Mouse (Mus musculus) liver, embryonic 14.5 days (tissue): ENCODE measurements at regions not wholly inside any gene's neighbourhood (a gene's known extent, or its start where the extent isn't known, plus 50 kb on each side); places are given as distances from the start of the nearest gene placed in this dataset.
"Not testable (repeated sequence)": the region's sequence is repeated elsewhere in the genome, so short reads cannot be mapped to it uniquely, and the experiment has no call there.

Source experiments
- ATAC-seq: fragments of 200-750 bp; cut with Nextera tagmentation; 2 replicates; pipeline ENCODE4 v1.8.0; 2017; ENCODE audit warnings: moderate number of reproducible peaks, mild to moderate bottlenecking, moderate library complexity; ENCODE audit not compliant: insufficient read depth
- DNase-seq, 3 experiments: peaks; one replicate each; pipeline ENCODE4 v3.0.0-alpha.2; 2012 to 2013; ENCODE audit warnings: low read depth in 3 of 3, low spot score in 3 of 3
- H3K27ac ChIP-seq: fragments of 300-500 bp; sonication (generic); 2 replicates; pipeline ENCODE4 v1.5.1; 2014; ENCODE audit warnings: moderate library complexity, mild to moderate bottlenecking, control low read depth, inconsistent platforms
- H3K27me3 ChIP-seq: fragments of 300-500 bp; sonication (generic); 2 replicates; pipeline ENCODE4 v1.6.1; 2014; ENCODE audit warnings: mild to moderate bottlenecking, low read length, moderate library complexity; ENCODE audit not compliant: control insufficient read depth, insufficient read depth
- H3K36me3 ChIP-seq: fragments of 300-500 bp; sonication (generic); replicated peaks from 2 replicates; pipeline ENCODE4 v1.6.1; 2014; ENCODE audit warnings: low read depth; ENCODE audit not compliant: control insufficient read depth, insufficient read depth
- H3K4me1 ChIP-seq, 2 experiments: fragments of 200-500 bp in 1 of 2; fragments of 300-500 bp in 1 of 2; sonication (generic) in 1 of 2; replicated peaks; 2 replicates each; pipeline ENCODE4 v1.6.1; 2012 to 2014; ENCODE audit warnings: antibody characterized with exemption in 1 of 2, inconsistent platforms in 1 of 2, low read length in 1 of 2; ENCODE audit not compliant: control insufficient read depth in 2 of 2, insufficient read depth in 2 of 2
- H3K4me2 ChIP-seq: fragments of 300-500 bp; sonication (generic); 2 replicates; pipeline ENCODE4 v1.6.1; 2014; ENCODE audit warnings: low read depth, mild to moderate bottlenecking, control low read depth, moderate library complexity
- H3K4me3 ChIP-seq, 2 experiments: fragments of 200-500 bp in 1 of 2; fragments of 300-500 bp in 1 of 2; sonication (generic) in 1 of 2; 2 replicates each; pipeline ENCODE4 v1.5.1; 2012 to 2014; ENCODE audit warnings: low read depth in 2 of 2, low read length in 2 of 2, mild to moderate bottlenecking in 2 of 2, control low read depth in 1 of 2, inconsistent platforms in 1 of 2, moderate library complexity in 1 of 2; ENCODE audit not compliant: insufficient read depth in 1 of 2
- H3K9ac ChIP-seq: fragments of 300-500 bp; sonication (generic); replicated peaks from 2 replicates; pipeline ENCODE4 v1.6.1; 2014; ENCODE audit warnings: mild to moderate bottlenecking, control low read depth, moderate library complexity
- H3K9me3 ChIP-seq: fragments of 300-500 bp; sonication (generic); 2 replicates; pipeline ENCODE4 v1.6.1; 2016; ENCODE audit warnings: low read length, mixed read lengths; ENCODE audit not compliant: control insufficient read depth
- CTCF ChIP-seq: IDR thresholded peaks from 2 replicates; pipeline ENCODE4 v1.5.1; 2016; ENCODE audit warnings: antibody characterized with exemption, low read depth, control low read depth
- EP300 ChIP-seq: IDR thresholded peaks from 2 replicates; pipeline ENCODE4 v1.6.1; 2016; ENCODE audit warnings: antibody characterized with exemption, low read depth
- WGBS: fragments of 180-500 bp; shearing (Covaris S2); extraction: QIAGEN DNeasy Blood & Tissue Kit; methylation state at CpG from one replicate; pipeline ENCODE4 v1.1.7; 2014; ENCODE audit not compliant: insufficient replicate concordance; 5-methylcytosine and 5-hydroxymethylcytosine counted together

GRCm38 (mm10) chr9:113101733-113102132, 606.3 kb downstream of the Pdcd6ip start:
- H3K4me2 ChIP-seq, result no peak overlapping the region
- no peak overlapping the region for H3K4me3 ChIP-seq
- no peaks in the 10 kb centered on the region for H3K4me1 ChIP-seq
- no peak for TF ChIP-seq CTCF
- no peak for TF ChIP-seq EP300
- WGBS, result 58% methylated on average over 1 of the region's 1 CpGs
- no peaks in the 10 kb centered on the region; the same call in 1 of the 2 replicates for H3K9me3 ChIP-seq
- no peaks in the 10 kb centered on the region for H3K27me3 ChIP-seq
- no peak overlapping the region for H3K9ac ChIP-seq
- ATAC-seq (no peak), DNase-seq (no peak)
- H3K36me3 ChIP-seq, result no peaks in the 10 kb centered on the region
- H3K27ac ChIP-seq, result no peak overlapping the region

- Histone ChIP-seq H3K27me3 (no peaks in the 10 kb centered on the region), H3K4me2 (no peak overlapping the region), H3K4me3 (no peak overlapping the region), H3K4me1 (no peaks in the 10 kb centered on the region), H3K36me3 (no peaks in the 10 kb centered on the region), H3K9ac (no peak overlapping the region), H3K9me3 (no peaks in the 10 kb centered on the region; the same call in 1 of the 2 replicates), H3K27ac (no peak overlapping the region)
- ATAC-seq (no peak), DNase-seq (no peak)
- TF ChIP-seq CTCF (no peak), EP300 (no peak)
- WGBS, result 46% methylated on average over 4 of the region's 4 CpGs
Measured at GRCm38 (mm10) chr9:113100641-113101040, 607.4 kb downstream of the Pdcd6ip start.

GRCm38 (mm10) chr9:113095421-113095820, 612.6 kb downstream of the Pdcd6ip start:
- not testable (repeated sequence) for H3K27me3 ChIP-seq, DNase-seq, H3K9me3 ChIP-seq, H3K4me2 ChIP-seq, H3K27ac ChIP-seq, H3K9ac ChIP-seq, H3K4me3 ChIP-seq, H3K36me3 ChIP-seq, H3K4me1 ChIP-seq
- WGBS, result 73% methylated on average over 1 of the region's 1 CpGs
- peak; percentile 54; the same call in 1 of the 2 replicates for ATAC-seq

- H3K9ac ChIP-seq, result no peak overlapping the region
Measured at GRCm38 (mm10) chr9:113093863-113094390, 614.1 kb downstream of the Pdcd6ip start.

GRCm38 (mm10) chr9:113091881-113092280, 616.2 kb downstream of the Pdcd6ip start:
- Histone ChIP-seq H3K27ac (no peak overlapping the region), H3K4me3 (no peak overlapping the region), H3K9ac (no peak overlapping the region), H3K4me1 (no peaks in the 10 kb centered on the region), H3K4me2 (no peak overlapping the region), H3K36me3 (no peaks in the 10 kb centered on the region), H3K9me3 (no peaks in the 10 kb centered on the region), H3K27me3 (no peaks in the 10 kb centered on the region)
- TF ChIP-seq CTCF, result no peak
- TF ChIP-seq EP300, result no peak
- WGBS, result 61% methylated on average over 5 of the region's 5 CpGs
- DNase-seq (no peak), ATAC-seq (no peak)

More at GRCm38 (mm10) chr9:113093863-113094390, 614.1 kb downstream of the Pdcd6ip start:
- DNase-seq (no peak), ATAC-seq (no peak)
- WGBS, result 63% methylated on average over 13 of the region's 13 CpGs
- H3K9me3 ChIP-seq, result no peaks in the 10 kb centered on the region
- no peak overlapping the region for H3K4me2 ChIP-seq
- no peak overlapping the region for H3K27ac ChIP-seq
- H3K36me3 ChIP-seq, result no peaks in the 10 kb centered on the region
- no peaks in the 10 kb centered on the region for H3K27me3 ChIP-seq
- no peak for TF ChIP-seq CTCF
- no peak for TF ChIP-seq EP300
- H3K4me3 ChIP-seq, result no peak overlapping the region
- no peaks in the 10 kb centered on the region for H3K4me1 ChIP-seq

GRCm38 (mm10) chr9:113087786-113088185, 620.3 kb downstream of the Pdcd6ip start:
- Histone ChIP-seq H3K36me3 (no peaks in the 10 kb centered on the region), H3K4me2 (no peak overlapping the region), H3K4me1 (no peaks in the 10 kb centered on the region), H3K27ac (no peak overlapping the region), H3K9ac (no peak overlapping the region), H3K4me3 (no peak overlapping the region), H3K27me3 (no peaks in the 10 kb centered on the region), H3K9me3 (no peaks in the 10 kb centered on the region)
- 68% methylated on average over 10 of the region's 10 CpGs for WGBS
- DNase-seq, result no peak
- TF ChIP-seq CTCF (no peak), EP300 (no peak)
- no peak for ATAC-seq
